Mouse (Mus musculus): Measurements from ENCODE around the gene Cxcl10. TPM values are rescaled to one million over a fixed set of nuclear protein-coding genes. Genes with fewer than 3 reads are reported as not detected.

Gene Cxcl10
- polyA plus RNA-seq (2012; fragmentation: generic; extraction: Trizol), result 1 to 10 TPM in 1 of 2 experiments, under 1 TPM in 1; 0.61 to 2.5 TPM

DNA sequence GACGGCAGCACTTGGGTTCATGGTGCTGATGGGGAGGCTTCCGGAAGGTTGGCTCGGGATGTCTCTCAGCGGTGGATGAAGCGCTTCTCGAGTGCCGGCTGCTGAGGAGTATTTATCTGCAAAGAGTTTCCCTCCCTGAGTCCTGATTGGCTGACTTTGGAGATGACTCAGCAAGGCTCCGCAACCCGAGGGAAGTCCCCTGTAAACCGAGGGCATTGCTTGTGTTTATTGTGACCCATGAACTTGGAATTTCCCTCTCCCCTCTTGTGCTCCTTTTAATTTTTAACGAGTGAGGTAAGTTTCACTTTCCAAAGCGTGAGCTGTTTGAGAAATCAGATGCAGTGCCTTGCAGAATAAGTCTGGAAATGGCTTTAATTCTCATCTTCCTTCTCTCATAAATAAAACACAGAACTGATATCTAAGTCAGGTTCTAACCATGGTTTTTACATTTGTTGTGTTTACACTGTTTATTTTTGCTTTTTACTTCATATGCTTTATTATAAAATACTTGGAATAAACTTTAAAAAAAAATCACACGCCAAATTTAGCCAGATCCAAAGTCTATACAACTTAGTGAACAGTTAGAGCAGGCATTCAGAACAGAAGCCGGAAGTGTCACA is at the start of gene Cxcl10:
Gene Cxcl10, minus strand, starts transcription at position 96 of the 620 bp plus-strand sequence.

GRCm38 (mm10) chr5:92331635-92332338 is 16.9 kb downstream of the Cxcl10 start, which contains the start of gene Art3:
Gene Art3 (plus strand): TSS chr5:92331827.

DNA sequence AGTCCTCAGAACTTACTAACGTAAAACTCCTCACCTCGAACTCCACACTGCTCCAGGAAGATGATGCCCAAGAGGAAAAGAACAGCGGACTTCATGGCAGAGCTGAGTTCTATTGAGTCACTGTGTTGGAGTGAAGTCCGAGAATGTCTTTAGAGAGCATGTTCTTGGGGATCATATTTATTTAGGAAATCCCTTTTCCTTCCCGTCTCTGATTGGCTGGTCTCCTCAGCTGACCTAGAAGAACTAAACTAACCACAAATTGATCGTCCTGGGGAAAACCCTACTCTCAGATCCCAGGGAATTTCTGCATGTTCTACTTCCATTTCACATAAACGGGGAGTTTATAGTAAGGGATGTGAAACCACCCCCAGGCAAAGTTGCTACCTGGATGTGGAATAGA is 20.8 kb downstream of the Cxcl10 start, which contains the start of gene Cxcl9:
Gene Cxcl9, minus strand, starts transcription at position 151 of the 400 bp plus-strand sequence.

DNA sequence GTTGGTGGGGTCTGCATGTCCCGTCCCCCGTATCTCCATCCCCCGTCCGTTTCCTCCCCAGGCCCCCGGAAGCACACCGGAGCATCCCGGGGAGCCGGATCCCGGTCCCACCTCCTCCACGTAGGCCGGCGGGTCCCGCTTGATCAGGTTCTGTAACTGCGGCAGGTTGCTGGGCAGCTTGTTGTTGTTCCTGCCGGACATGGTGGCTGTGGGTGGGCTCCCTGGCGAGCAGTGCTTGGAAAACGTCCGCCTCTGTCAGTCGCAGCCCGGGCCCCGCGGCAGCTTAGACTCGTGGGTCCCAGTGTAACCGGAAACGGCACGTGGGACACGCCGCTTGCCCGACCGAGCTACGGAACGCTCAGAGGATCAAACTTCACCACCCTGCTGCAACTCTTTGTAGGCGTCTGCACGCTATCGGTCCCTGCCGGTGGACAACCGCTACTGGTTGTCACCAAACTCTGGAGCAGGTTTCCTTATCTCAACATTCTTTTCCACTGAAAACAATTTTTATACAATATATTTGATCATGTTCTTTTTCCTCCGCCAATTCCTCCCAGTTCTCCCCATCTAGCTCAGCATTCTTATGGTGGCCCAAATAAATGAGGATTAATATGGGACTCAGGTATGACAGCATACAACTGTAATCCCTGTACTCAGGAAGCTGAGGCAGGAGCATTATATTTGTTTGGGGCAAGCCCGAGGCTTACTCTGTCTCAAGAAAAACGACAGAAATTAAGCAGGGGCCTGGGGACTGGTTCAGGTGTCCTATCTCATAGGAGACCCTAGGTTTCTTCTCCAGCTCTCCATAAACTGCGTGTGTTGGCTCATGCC is 38.8 kb downstream of the Cxcl10 start, which contains the start of gene Sdad1:
Gene Sdad1, minus strand, starts transcription at position 799 of the 831 bp plus-strand sequence.

Other genes with a start within 250 kb of the Cxcl10 start
- 10 to 100 TPM in 1 of 2 experiments, 1 to 10 TPM in 1; 2.4 to 20.9 TPM for gene Uso1, start 211.0 kb downstream of the Cxcl10 start, polyA plus RNA-seq (2012; fragmentation: generic; extraction: Trizol)
- not detected for gene U90926, start 133.5 kb downstream of the Cxcl10 start, polyA plus RNA-seq (2012; fragmentation: generic; extraction: Trizol)
- gene Ppef2, start 92.6 kb downstream of the Cxcl10 start, polyA plus RNA-seq (2012; fragmentation: generic; extraction: Trizol), result under 1 TPM; 0.06 to 0.40 TPM
- 10 to 100 TPM in 1 of 2 experiments, 1 to 10 TPM in 1; 2.1 to 43.8 TPM for gene Naaa, start 70.7 kb downstream of the Cxcl10 start, polyA plus RNA-seq (2012; fragmentation: generic; extraction: Trizol)
- gene Sdad1, start 38.4 kb downstream of the Cxcl10 start, polyA plus RNA-seq (2012; fragmentation: generic; extraction: Trizol), result 1 to 10 TPM; 1.7 to 4.4 TPM
- gene Cxcl9, start 20.8 kb downstream of the Cxcl10 start, polyA plus RNA-seq (2012; fragmentation: generic; extraction: Trizol), result under 1 TPM in 1 of 2 experiments, not detected in 1; 0.01 TPM
- under 1 TPM in 1 of 2 experiments, not detected in 1; 0.06 TPM for gene Art3, start 17.1 kb downstream of the Cxcl10 start, polyA plus RNA-seq (2012; fragmentation: generic; extraction: Trizol)
- gene Nup54, start 86.3 kb upstream of the Cxcl10 start, polyA plus RNA-seq (2012; fragmentation: generic; extraction: Trizol), result 1 to 10 TPM; 1.5 to 9.2 TPM
- gene Scarb2, start 157.9 kb upstream of the Cxcl10 start, polyA plus RNA-seq (2012; fragmentation: generic; extraction: Trizol), result 10 to 100 TPM in 1 of 2 experiments, 1 to 10 TPM in 1; 4.6 to 21.9 TPM
- gene Fam47e, start 206.2 kb upstream of the Cxcl10 start, polyA plus RNA-seq (2012; fragmentation: generic; extraction: Trizol), result not detected